Mouse (Mus musculus) ES-E14 (cell line): ENCODE measurements around the gene Homer2.

ENCODE experiments used
- CHD2 ChIP-seq: IDR thresholded peaks from 2 replicates; pipeline ENCODE4 v1.6.1; 2014; ENCODE audit warnings: mild to moderate bottlenecking, low read depth, low read length, inconsistent platforms
- ZC3H11A ChIP-seq: IDR thresholded peaks from 2 replicates; pipeline ENCODE4 v1.6.1; 2012; ENCODE audit warnings: low read depth, mild to moderate bottlenecking, inconsistent platforms, low read length, borderline replicate concordance

GRCm38 (mm10) chr7:81577872-81578271 is 129.5 kb downstream of the Homer2 start:
- TF ChIP-seq ZC3H11A (no peak), CHD2 (no peak)
